Mouse (Mus musculus) kidney, postnatal 10 days (tissue): Measurements from ENCODE around the gene Tmem98.

ENCODE experiments used
- DNase-seq: peaks from one replicate; pipeline ENCODE4 v3.0.0; 2021; ENCODE audit warnings: mixed read lengths

The Tmem98 gene

DNA sequence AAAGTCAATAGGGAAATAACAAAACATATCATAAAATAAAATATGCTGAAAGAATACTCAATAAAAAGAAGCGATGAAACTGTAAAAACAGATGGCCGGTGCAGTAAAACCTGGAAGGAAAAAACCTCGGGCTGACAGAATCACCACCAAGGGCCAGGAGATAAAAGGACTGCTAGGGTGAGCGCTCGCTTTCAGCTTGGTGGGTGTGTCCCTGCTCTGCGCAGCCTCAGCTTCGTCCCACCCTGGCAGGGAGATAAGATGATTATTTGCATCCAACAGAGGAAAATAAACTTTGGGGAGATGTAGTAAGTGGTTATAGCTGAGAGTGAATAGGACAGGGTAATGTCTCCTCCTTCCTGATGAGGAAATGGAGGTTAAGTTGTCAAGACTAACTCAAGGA lies 44.9 kb downstream of the Tmem98 start:
- no peak for DNase-seq

DNA sequence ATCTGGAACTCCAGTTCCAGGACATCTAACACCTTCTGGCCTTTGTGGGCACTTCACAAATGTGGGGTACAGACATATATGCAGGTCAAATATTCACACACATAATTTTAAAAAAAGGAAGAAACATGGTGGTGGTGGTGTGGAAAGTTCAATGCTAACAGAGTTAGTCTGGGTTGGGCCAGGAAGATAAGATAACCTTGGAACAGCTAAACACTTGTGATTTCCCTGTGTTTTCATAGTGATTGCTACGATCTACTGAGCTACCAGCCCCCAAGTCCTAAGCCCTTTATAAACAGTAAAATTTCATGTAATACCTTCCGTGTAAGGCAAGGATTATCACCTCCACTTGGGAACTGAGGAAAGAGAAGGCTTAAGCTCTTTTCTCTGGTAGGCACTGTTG lies 46.9 kb downstream of the Tmem98 start:
- no peak for DNase-seq

DNA sequence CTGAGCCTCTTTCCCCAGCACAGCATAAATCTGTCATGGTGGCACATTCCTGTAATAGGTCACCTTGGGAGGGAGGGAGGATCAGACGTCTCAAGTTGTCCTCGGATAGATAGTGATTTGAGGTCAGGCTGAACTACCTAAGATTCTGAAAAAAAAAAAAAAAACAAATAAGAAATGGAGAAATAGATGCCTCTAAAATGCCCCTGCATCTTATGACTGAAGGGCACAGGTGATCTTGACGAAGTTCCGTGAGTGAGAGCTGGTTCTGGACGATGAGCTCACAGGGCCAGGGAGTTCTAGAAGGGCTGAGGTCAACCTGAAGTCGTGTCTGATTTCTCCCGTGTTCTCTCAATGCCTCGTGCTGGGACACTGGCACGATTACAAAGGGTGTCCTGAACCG lies 48.1 kb downstream of the Tmem98 start, which contains the start of gene Spaca3:
Gene Spaca3 (plus strand): TSS at position 301 of the 400 bp plus-strand sequence.
- no peak for DNase-seq

DNA sequence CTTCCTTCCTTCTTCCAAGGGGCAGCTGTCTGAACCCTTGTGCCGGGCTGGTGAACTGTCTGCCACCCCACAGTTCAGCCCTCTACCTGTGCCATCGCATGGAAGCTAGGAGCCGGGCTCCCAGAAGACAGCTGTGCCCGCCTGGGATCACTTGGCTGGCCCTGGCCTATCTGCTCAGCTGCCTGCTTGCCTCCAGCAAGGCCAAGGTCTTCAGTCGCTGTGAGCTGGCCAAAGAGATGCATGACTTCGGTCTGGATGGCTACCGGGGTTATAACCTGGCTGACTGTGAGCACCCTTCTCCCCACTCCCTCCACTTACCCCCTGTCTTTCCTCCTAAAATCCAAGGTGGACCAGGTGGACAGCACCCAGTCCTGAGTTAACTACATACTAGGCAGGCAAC lies 53.0 kb downstream of the Tmem98 start:
- no peak for DNase-seq

DNA sequence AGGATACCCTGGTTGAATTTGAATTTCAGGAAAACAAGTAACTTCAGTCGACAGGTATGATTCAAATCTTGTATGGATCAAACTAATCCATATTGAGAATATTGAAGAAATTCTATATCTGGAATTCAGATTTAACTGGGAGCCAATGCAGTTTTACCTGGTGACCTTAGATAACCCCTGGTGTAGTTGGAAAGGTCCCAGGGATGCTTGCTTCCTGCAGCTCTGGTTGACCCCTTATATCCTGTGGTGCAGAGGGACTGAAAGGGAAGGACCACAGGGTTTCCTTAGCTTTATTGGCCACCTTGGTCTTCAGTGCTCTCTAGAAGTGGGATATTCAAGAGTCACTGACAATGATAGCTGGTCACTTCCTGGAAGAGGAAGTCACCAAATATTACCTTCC lies 58.1 kb downstream of the Tmem98 start:
- DNase-seq: no peak
